Mouse (Mus musculus) right cerebral cortex, postnatal 14 days (tissue): ENCODE measurements around the gene Tns2.
"Not testable (repeated sequence)": the region's sequence is repeated elsewhere in the genome, so short reads cannot be mapped to it uniquely, and the experiment has no call there.

Source experiments
- DNase-seq: peaks from one replicate; pipeline ENCODE4 v3.0.0; 2022

The Tns2 gene

GRCm38 (mm10) chr15:102100161-102100981 is at the start of gene Tns2:
Gene Tns2, plus strand, starts transcription at chr15:102100413.
- DNase-seq, result peak; percentile 73

GRCm38 (mm10) chr15:102051920-102052683 is 48.1 kb upstream of the Tns2 start:
- peak; percentile 60 for DNase-seq

GRCm38 (mm10) chr15:102056495-102057174 is 43.6 kb upstream of the Tns2 start:
- DNase-seq, result no peak

GRCm38 (mm10) chr15:102065661-102066325 is 34.4 kb upstream of the Tns2 start:
- peak; percentile 96 for DNase-seq

GRCm38 (mm10) chr15:102070476-102071467 is 29.4 kb upstream of the Tns2 start:
- DNase-seq, result no peak

GRCm38 (mm10) chr15:102072963-102073558 is 27.2 kb upstream of the Tns2 start:
- no peak for DNase-seq

- peak; percentile 100 for DNase-seq
Measured at GRCm38 (mm10) chr15:102073559-102074069, 26.6 kb upstream of the Tns2 start, which contains the start of gene Eif4b. Gene Eif4b, plus strand, starts transcription at chr15:102073773.

GRCm38 (mm10) chr15:102074070-102074731 is 26.0 kb upstream of the Tns2 start:
- DNase-seq, result peak; percentile 68

GRCm38 (mm10) chr15:102074876-102075585 is 25.2 kb upstream of the Tns2 start:
- no peak for DNase-seq

GRCm38 (mm10) chr15:102077111-102077677 is 23.0 kb upstream of the Tns2 start:
- DNase-seq, result no peak

GRCm38 (mm10) chr15:102079221-102079620 is 21.0 kb upstream of the Tns2 start:
- no peak for DNase-seq

GRCm38 (mm10) chr15:102079924-102080323 is 20.3 kb upstream of the Tns2 start:
- DNase-seq, result not testable (repeated sequence)

- no peak for DNase-seq
Measured at GRCm38 (mm10) chr15:102080429-102080828, 19.8 kb upstream of the Tns2 start.

- no peak for DNase-seq
Measured at GRCm38 (mm10) chr15:102082148-102082547, 18.1 kb upstream of the Tns2 start.

- no peak for DNase-seq
Measured at GRCm38 (mm10) chr15:102083028-102083427, 17.2 kb upstream of the Tns2 start.

- no peak for DNase-seq
Measured at GRCm38 (mm10) chr15:102089914-102090585, 10.2 kb upstream of the Tns2 start.

- DNase-seq, result no peak
Measured at GRCm38 (mm10) chr15:102091063-102091679, 9.0 kb upstream of the Tns2 start.

GRCm38 (mm10) chr15:102091688-102092087 is 8.5 kb upstream of the Tns2 start:
- DNase-seq, result no peak
